Mouse (Mus musculus): ENCODE measurements around the gene Aif1. TPM values are rescaled to one million over a fixed set of nuclear protein-coding genes. Genes with fewer than 3 reads are reported as not detected.

Aif1 gene
- polyA plus RNA-seq, 1 experiment = 4.1 TPM

DNA sequence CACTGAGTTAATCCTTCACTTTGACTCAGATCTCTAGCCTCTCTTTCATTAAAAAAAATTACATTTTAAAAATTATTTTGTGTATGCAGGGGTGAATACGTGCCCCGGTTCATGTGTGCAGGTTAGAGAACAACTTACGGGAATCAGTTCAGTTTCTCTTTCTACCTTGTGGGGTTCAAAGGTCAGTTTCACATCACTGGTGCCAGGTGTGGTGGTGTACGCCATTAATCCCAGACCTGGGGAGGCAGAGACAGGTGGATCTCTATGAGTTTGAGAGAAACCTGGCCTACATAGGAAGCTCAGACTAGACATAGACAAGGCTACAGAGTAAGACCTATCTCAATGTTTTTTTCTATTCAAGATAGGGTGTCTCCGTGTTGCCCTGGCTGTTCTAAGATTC lies 37.2 kb upstream of the Aif1 start:
- Histone ChIP-seq H3K4me3 (replicated peaks; ENCODE audit: insufficient read depth, low read depth, low read length) (no peak overlapping the region), H3K27ac (ENCODE audit: insufficient read depth, low read length) (no peak overlapping the region), H3K27me3 (ENCODE audit: control insufficient read depth, insufficient read depth, low read length) (no peaks in the 10 kb centered on the region), H3K4me1 (ENCODE audit: control insufficient read depth, insufficient read depth, low read length) (no peaks in the 10 kb centered on the region)
- DNase-seq = no peak
- no peak for TF ChIP-seq POLR2A (IDR thresholded peaks at IDR 0.05; ENCODE audit: borderline replicate concordance, insufficient read depth, low read length)
- TF ChIP-seq CTCF (IDR thresholded peaks at IDR 0.05; ENCODE audit: borderline replicate concordance, insufficient read depth, low read depth, low read length) = no peak
- 93% methylated on average over 5 of the region's 5 CpGs for WGBS

DNA sequence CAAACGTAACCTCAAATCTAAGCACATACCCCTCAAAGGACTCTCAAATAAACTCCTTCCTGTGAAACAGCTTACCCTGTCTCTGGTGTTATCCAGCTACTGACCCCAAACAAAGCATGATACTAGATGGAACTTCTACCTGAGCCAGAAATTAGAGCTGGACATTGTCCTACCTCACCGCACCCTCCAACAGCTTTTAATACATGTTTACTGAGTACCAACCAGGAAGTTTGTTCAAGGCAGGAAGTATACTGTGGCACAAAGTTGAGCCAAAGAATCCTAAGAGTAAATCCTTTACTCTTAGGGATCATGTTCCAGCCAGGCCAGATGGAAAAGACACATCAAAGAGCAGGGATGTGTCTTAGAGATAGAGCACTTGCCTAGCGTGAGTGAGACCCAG lies 34.7 kb upstream of the Aif1 start:
- 82% methylated on average over 3 of the region's 3 CpGs for WGBS
- TF ChIP-seq POLR2A (IDR thresholded peaks at IDR 0.05; ENCODE audit: borderline replicate concordance, insufficient read depth, low read length) = no peak
- TF ChIP-seq CTCF (IDR thresholded peaks at IDR 0.05; ENCODE audit: borderline replicate concordance, insufficient read depth, low read depth, low read length) = no peak
- no peak for DNase-seq

DNA sequence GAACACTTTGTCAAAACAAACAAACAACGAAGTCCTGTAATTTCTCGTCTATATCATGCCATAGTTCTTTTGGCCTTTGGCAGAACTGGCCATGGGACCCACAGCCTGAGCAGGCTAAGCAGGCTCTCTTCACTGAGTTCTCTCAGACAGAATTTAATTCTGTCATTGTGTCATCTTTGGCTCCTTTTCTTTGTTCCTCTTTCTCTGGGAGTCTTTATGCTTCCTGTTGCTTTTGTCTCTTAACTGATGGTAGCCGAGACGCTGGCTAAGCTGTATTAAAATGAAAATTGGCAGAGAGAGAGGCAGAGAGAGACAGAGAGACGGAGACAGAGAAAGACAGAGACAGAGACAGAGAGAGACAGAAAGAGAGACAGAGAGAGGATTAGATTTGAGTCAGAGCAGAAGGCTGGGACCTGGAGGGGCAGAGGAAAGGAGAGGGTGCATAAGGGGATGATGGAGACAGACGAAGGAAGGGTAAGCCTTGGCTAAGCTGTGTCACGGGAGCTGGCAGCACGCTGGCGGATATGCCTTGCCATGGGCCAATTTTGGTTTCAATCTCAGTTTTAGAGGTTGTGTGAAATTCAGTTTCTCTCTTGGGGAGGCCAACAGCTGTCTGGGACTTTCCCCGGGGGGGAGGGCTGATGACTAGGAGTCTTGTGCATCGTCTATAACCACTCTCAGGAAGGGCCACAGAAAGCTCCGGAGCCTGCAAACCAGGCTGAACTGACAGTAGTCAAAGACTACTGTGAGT lies 34.1 kb upstream of the Aif1 start:
- Histone ChIP-seq H3K27ac (ENCODE audit: insufficient read depth, low read length) (no peak overlapping the region), H3K27me3 (ENCODE audit: control insufficient read depth, insufficient read depth, low read length) (no peaks in the 10 kb centered on the region), H3K4me3 (replicated peaks; ENCODE audit: insufficient read depth, low read depth, low read length) (no peak overlapping the region), H3K4me1 (ENCODE audit: control insufficient read depth, insufficient read depth, low read length) (no peaks in the 10 kb centered on the region)
- 68% methylated on average over 12 of the region's 12 CpGs for WGBS
- no peak for DNase-seq
- TF ChIP-seq CTCF (IDR thresholded peaks at IDR 0.05; ENCODE audit: borderline replicate concordance, insufficient read depth, low read depth, low read length) = no peak
- TF ChIP-seq POLR2A (IDR thresholded peaks at IDR 0.05; ENCODE audit: borderline replicate concordance, insufficient read depth, low read length) = no peak

More for the DNA sequence above, 34.7 kb upstream of the Aif1 start:
- Histone ChIP-seq H3K4me3 (replicated peaks; ENCODE audit: insufficient read depth, low read depth, low read length) (no peak overlapping the region), H3K27ac (ENCODE audit: insufficient read depth, low read length) (no peak overlapping the region), H3K4me1 (ENCODE audit: control insufficient read depth, insufficient read depth, low read length) (no peaks in the 10 kb centered on the region), H3K27me3 (ENCODE audit: control insufficient read depth, insufficient read depth, low read length) (no peaks in the 10 kb centered on the region)

DNA sequence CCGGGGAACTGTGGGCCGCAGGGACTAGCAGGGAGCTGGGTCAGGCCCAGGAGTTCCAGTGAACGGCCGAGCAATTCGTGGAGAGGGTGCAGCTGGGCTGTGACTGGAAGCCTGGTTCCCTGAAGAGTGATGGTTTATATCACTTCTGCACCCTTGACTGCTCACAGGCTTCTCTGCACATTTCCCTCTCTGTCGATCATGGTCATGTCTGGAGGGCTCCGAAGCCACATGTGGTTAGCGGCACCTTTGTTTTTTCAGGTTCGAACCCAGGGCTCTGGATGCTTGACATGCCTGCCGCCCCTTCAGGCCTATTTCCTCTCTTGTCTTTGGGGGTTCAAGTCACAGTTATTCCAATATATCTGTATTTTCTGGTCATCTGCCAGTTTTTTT lies 29.5 kb upstream of the Aif1 start:
- H3K4me1 ChIP-seq (ENCODE audit: control insufficient read depth, insufficient read depth, low read length) = no peaks in the 10 kb centered on the region
- WGBS = 61% methylated on average over 10 of the region's 10 CpGs
- no peaks in the 10 kb centered on the region for H3K27me3 ChIP-seq (ENCODE audit: control insufficient read depth, insufficient read depth, low read length)
- DNase-seq = no peak
- H3K27ac ChIP-seq (ENCODE audit: insufficient read depth, low read length) = no peak overlapping the region
- TF ChIP-seq POLR2A (IDR thresholded peaks at IDR 0.05; ENCODE audit: borderline replicate concordance, insufficient read depth, low read length) (no peak), CTCF (IDR thresholded peaks at IDR 0.05; ENCODE audit: borderline replicate concordance, insufficient read depth, low read depth, low read length) (no peak)
- no peak overlapping the region for H3K4me3 ChIP-seq (replicated peaks; ENCODE audit: insufficient read depth, low read depth, low read length)

DNA sequence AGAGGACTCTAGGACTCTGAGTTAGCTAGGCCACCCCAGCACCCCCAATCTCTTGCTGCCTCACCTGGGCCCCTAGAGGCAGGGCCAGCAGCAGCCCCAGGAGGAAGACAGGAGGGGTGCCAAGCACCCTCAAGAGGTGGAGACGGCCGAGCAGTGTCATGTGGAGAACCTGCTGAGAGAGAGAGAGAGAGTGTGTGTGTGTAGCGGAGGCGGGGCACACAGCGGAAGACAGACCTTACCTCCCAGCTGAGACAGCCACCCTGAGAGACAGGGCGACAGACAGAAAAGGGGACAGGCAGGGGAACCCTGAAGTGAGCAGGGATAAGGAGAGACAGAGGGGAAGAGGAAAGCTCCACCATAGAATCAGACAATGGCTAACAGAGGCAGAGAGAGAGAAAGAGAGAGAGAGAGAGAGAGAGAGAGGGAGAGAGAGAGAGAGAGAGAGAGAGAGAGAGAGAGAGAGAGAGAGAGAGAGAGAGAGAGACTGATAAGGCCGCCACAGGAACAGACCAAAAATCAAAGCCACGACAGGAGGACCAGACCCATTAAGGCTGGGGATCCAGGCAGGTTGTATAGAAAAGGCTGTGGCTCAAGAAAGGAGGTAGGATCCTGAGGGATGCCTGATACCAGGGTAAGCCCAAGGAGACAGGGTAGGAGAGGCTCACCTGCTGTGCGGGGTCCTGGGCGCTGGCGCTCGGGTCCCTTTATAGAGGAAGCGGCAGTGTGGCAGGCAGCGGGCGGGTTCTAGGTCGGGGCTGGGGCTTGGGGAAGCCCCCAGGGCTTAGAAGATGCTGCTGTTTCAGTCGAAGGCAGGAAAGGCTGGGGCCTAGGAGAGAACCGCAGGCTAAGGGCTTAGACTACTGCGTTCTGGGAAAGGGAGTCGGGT lies 28.9 kb upstream of the Aif1 start, which contains the start of gene Lta:
Gene Lta, minus strand, starts transcription at position 858 of the 886 bp plus-strand sequence.
- no peak for DNase-seq
- Histone ChIP-seq H3K27me3 (ENCODE audit: control insufficient read depth, insufficient read depth, low read length) (no peaks in the 10 kb centered on the region), H3K4me3 (replicated peaks; ENCODE audit: insufficient read depth, low read depth, low read length) (no peak within 1 kb of the TSS), H3K4me1 (ENCODE audit: control insufficient read depth, insufficient read depth, low read length) (no peaks in the 10 kb centered on the region), H3K27ac (ENCODE audit: insufficient read depth, low read length) (no peak within 1 kb of the TSS)
- TF ChIP-seq CTCF (IDR thresholded peaks at IDR 0.05; ENCODE audit: borderline replicate concordance, insufficient read depth, low read depth, low read length) (no peak), POLR2A (IDR thresholded peaks at IDR 0.05; ENCODE audit: borderline replicate concordance, insufficient read depth, low read length) (no peak)
- WGBS = 37% methylated on average over 20 of the region's 20 CpGs

DNA sequence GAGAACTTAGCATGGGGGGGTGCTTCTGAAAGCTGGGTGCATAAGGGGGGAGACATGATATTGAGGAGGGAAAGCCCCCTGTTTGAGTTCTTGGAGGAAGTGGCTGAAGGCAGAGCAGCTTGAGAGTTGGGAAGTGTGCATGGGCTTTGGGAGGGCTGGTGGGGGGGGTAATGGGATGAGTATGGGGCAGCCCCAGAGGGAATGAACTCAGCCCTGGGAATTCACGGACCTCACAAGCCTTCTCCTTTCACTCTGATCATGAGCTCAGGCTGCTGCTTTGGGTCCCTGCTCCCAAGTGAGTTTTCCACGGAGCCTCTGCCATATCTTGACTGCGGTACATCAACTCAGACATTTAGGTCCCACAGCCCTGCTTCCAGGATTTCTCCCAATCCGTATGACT lies 26.6 kb upstream of the Aif1 start:
- 69% methylated on average over 4 of the region's 4 CpGs for WGBS
- DNase-seq = no peak
- Histone ChIP-seq H3K27me3 (ENCODE audit: control insufficient read depth, insufficient read depth, low read length) (no peaks in the 10 kb centered on the region), H3K27ac (ENCODE audit: insufficient read depth, low read length) (no peak overlapping the region), H3K4me3 (replicated peaks; ENCODE audit: insufficient read depth, low read depth, low read length) (no peak overlapping the region), H3K4me1 (ENCODE audit: control insufficient read depth, insufficient read depth, low read length) (no peaks in the 10 kb centered on the region)
- no peak for TF ChIP-seq CTCF (IDR thresholded peaks at IDR 0.05; ENCODE audit: borderline replicate concordance, insufficient read depth, low read depth, low read length)
- no peak for TF ChIP-seq POLR2A (IDR thresholded peaks at IDR 0.05; ENCODE audit: borderline replicate concordance, insufficient read depth, low read length)

DNA sequence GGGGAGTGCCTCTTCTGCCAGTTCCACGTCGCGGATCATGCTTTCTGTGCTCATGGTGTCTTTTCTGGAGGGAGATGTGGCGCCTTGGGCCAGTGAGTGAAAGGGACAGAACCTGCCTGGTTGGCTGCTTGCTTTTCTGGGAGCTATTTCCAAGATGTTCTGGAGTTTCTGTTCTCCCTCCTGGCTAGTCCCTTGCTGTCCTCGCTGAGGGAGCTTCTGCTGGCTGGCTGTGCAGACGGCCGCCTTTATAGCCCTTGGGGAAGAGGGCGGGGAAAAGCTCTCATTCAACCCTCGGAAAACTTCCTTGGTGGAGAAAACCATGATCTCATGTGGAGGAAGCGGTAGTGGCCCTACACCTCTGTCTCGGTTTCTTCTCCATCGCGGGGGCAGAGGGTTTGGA lies 25.9 kb upstream of the Aif1 start, which contains the start of gene Tnf:
Gene Tnf, minus strand, starts transcription at position 221 of the 400 bp plus-strand sequence.
- 38% methylated on average over 13 of the region's 13 CpGs for WGBS
- Histone ChIP-seq H3K27ac (ENCODE audit: insufficient read depth, low read length) (no peak within 1 kb of the TSS), H3K27me3 (ENCODE audit: control insufficient read depth, insufficient read depth, low read length) (no peaks in the 10 kb centered on the region), H3K4me3 (replicated peaks; ENCODE audit: insufficient read depth, low read depth, low read length) (no peak within 1 kb of the TSS), H3K4me1 (ENCODE audit: control insufficient read depth, insufficient read depth, low read length) (no peaks in the 10 kb centered on the region)
- DNase-seq = no peak
- TF ChIP-seq POLR2A (IDR thresholded peaks at IDR 0.05; ENCODE audit: borderline replicate concordance, insufficient read depth, low read length) (no peak), CTCF (IDR thresholded peaks at IDR 0.05; ENCODE audit: borderline replicate concordance, insufficient read depth, low read depth, low read length) (no peak)

All from cerebellum, adult 2 months (tissue).